Mouse (Mus musculus): ENCODE measurements at regions not wholly inside any gene's neighbourhood (a gene's known extent, or its start where the extent isn't known, plus 50 kb on each side); places are given as distances from the start of the nearest gene placed in this dataset.
A peak's percentile ranks its signal among the peaks of the same experiment; 100 is the strongest.

DNA sequence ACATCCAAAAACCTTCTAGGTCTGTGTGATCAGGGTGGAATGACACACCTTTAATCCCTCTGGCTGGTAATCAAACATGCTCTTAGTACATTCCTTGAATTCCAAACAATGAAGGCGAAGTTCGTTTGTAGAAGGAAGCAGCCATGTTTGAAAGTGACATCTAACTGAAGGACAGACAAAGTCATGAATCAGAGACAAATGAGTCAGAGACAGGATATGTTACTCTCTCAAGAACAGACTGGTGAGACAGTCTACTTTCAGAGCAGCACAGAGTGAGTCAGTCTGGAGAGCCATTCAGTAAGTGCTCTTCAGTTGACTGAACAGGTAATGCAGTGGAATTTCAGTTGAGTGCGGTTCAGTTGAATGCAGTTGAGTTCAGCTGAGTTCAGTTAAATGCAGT, 150.4 kb downstream of the Cpe start:
- H3K4me3 ChIP-seq (ENCODE audit: low read depth, low read length) = no peak overlapping the region
- TF ChIP-seq CTCF (IDR thresholded peaks at IDR 0.05; ENCODE audit: low read depth) = no peak
- no peaks in the 10 kb centered on the region for H3K9me3 ChIP-seq (ENCODE audit: control insufficient read depth)
- no peak overlapping the region for H3K4me2 ChIP-seq (replicated peaks; ENCODE audit: low read depth)
- H3K4me1 ChIP-seq (replicated peaks; ENCODE audit: control insufficient read depth, insufficient read depth, low read length) = no peaks in the 10 kb centered on the region
- no peaks in the 10 kb centered on the region for H3K27me3 ChIP-seq (replicated peaks; ENCODE audit: control insufficient read depth, insufficient read depth, low read length)
- 59% methylated on average over 3 of the region's 3 CpGs for WGBS
- no peak overlapping the region for H3K9ac ChIP-seq (ENCODE audit: low read depth, low read length)
- ATAC-seq = no peak
- H3K27ac ChIP-seq (ENCODE audit: low read depth, low read length) = no peak overlapping the region
- H3K36me3 ChIP-seq (ENCODE audit: control insufficient read depth, insufficient read depth) = no peaks in the 10 kb centered on the region

DNA sequence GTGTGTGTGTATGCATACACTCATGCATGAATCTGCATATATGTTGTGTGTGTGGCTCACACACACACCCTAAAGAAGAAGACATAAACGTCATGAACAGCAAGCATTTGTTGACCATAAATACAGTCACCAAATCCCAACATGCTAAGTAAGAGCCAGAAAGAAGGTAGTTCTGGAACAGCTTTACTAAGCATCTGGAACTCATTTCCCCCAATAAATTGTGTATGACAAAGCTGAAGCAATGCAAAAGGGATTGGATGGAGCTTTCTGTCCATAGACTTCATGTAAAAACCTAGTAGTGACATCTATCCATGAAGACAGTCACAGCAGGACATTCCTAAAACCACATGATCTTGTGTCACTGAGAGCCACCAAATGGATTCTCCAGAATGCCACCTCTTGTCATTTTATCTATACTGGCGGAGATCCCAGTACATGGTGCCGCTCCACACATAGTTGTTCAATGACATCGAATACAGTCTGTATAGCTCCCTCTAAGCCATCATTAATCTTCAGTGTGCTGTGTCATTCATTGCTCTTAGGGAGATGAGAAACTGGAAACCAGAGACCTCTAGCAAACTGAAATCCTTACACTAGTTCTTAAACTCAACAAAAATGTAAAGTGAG, 152.9 kb downstream of the Cpe start:
- no peak for TF ChIP-seq CTCF (IDR thresholded peaks at IDR 0.05; ENCODE audit: low read depth)
- Histone ChIP-seq H3K4me2 (replicated peaks; ENCODE audit: low read depth) (no peak overlapping the region), H3K27me3 (replicated peaks; ENCODE audit: control insufficient read depth, insufficient read depth, low read length) (no peaks in the 10 kb centered on the region), H3K27ac (ENCODE audit: low read depth, low read length) (no peak overlapping the region), H3K4me1 (replicated peaks; ENCODE audit: control insufficient read depth, insufficient read depth, low read length) (no peaks in the 10 kb centered on the region), H3K9ac (ENCODE audit: low read depth, low read length) (no peak overlapping the region), H3K9me3 (ENCODE audit: control insufficient read depth) (no peaks in the 10 kb centered on the region), H3K4me3 (ENCODE audit: low read depth, low read length) (no peak overlapping the region), H3K36me3 (ENCODE audit: control insufficient read depth, insufficient read depth) (no peaks in the 10 kb centered on the region)
- 88% methylated on average over 4 of the region's 4 CpGs for WGBS
- no peak for ATAC-seq

DNA sequence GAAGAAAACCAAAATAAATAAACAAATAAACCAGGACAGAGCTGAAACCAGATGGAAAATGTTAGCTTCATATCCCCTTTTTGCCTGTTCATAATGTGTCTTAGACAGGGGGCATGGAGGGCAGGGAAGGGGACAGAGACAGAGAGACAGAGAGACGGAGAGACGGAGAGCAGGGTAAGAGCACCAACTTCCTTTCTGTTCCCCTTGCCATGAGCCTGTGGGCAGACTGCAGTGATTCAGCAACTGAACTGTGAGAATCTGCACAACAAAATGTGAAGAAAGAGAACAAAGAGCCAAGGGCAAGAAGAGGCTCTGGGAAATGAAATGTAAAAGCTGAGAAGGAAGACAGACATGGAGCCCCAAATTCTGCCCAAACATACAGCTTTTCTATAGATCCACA, 161.1 kb downstream of the Cpe start:
- Histone ChIP-seq H3K4me1 (replicated peaks; ENCODE audit: control insufficient read depth, insufficient read depth, low read length) (no peaks in the 10 kb centered on the region), H3K9me3 (ENCODE audit: control insufficient read depth) (no peaks in the 10 kb centered on the region), H3K4me2 (replicated peaks; ENCODE audit: low read depth) (no peak overlapping the region), H3K27me3 (replicated peaks; ENCODE audit: control insufficient read depth, insufficient read depth, low read length) (no peaks in the 10 kb centered on the region), H3K9ac (ENCODE audit: low read depth, low read length) (no peak overlapping the region), H3K36me3 (ENCODE audit: control insufficient read depth, insufficient read depth) (no peaks in the 10 kb centered on the region), H3K27ac (ENCODE audit: low read depth, low read length) (no peak overlapping the region), H3K4me3 (ENCODE audit: low read depth, low read length) (no peak overlapping the region)
- ATAC-seq = no peak
- TF ChIP-seq CTCF (IDR thresholded peaks at IDR 0.05; ENCODE audit: low read depth) = no peak
- 81% methylated on average over 2 of the region's 2 CpGs for WGBS

DNA sequence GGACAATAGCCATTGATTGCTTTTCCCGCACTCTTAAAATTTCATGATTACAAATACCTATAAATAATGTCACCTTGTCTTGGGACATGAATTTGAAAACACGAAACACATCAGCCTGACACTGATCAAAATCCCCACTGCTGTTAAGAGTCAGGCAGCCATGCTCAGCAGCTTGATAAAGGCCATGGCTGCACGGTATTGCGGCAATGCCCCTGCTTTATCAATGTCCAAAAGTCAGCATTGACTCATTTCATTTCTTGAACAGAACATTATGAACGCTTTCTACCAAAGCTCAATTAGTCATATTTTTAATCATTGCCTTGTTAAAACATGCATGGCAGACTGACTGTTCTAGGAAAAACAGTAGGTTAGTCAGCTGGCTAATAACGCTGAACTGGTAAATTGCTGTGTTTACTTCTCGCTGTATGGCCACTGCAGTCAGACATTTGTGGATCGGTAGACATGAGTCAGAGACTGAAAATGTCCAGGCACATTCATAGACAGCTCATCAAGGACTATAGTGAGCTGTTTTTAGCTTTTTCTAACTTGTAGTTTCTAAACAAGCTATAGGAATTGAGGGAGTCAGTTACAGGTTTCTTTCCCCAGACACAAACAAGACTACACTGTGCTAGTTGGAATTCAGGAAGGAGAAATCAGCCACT, 170.3 kb downstream of the Cpe start:
- H3K4me3 ChIP-seq (ENCODE audit: low read depth, low read length) = no peak overlapping the region
- no peaks in the 10 kb centered on the region for H3K36me3 ChIP-seq (ENCODE audit: control insufficient read depth, insufficient read depth)
- no peaks in the 10 kb centered on the region for H3K9me3 ChIP-seq (ENCODE audit: control insufficient read depth)
- no peak overlapping the region for H3K4me2 ChIP-seq (replicated peaks; ENCODE audit: low read depth)
- no peaks in the 10 kb centered on the region for H3K27me3 ChIP-seq (replicated peaks; ENCODE audit: control insufficient read depth, insufficient read depth, low read length)
- no peak overlapping the region for H3K9ac ChIP-seq (ENCODE audit: low read depth, low read length)
- H3K4me1 ChIP-seq (replicated peaks; ENCODE audit: control insufficient read depth, insufficient read depth, low read length) = no peaks in the 10 kb centered on the region
- WGBS = 56% methylated on average over 8 of the region's 8 CpGs
- ATAC-seq = peak; percentile 94
- H3K27ac ChIP-seq (ENCODE audit: low read depth, low read length) = no peak overlapping the region
- no peak for TF ChIP-seq CTCF (IDR thresholded peaks at IDR 0.05; ENCODE audit: low read depth)

DNA sequence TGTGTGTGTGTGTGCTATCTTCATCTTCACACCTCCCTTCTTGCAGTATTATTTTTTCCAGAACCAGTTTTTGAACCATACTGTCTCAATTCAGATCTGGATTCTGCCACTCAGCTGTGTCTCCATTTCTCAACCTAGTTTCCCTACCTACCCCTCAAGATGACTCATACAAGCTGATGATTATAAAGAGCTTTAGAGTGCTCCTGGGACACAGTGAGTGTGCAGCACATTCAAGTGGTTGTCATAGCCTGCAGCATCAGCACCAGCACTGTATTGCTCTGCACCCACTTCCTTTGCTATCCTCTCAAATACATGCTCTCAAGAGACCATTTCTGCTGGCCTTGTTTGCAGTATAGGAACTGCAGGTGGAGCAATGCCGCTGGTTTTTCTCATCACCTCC, 173.2 kb downstream of the Cpe start:
- TF ChIP-seq CTCF (IDR thresholded peaks at IDR 0.05; ENCODE audit: low read depth) = no peak

DNA sequence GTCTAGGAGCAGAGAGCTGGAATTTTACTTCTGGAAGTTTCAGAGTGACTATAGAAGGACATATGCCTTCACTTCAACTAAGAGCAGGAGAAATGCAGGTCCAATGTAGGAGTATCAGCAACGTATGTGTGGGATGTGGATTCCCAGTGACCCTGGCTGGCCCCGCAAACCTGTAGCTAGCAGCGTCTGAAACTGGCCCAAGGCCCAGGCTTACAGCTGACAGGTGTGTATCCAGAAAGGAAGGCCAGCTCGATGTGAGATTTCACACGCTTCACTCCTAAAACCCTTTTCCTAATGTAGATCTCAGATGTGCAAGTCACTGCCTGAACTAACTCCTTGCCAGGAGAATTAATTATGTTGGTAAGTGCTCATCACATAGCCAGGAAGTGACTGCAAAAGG, 176.9 kb downstream of the Cpe start:
- no peaks in the 10 kb centered on the region for H3K36me3 ChIP-seq (ENCODE audit: control insufficient read depth, insufficient read depth)
- no peak for TF ChIP-seq CTCF (IDR thresholded peaks at IDR 0.05; ENCODE audit: low read depth)
- no peak overlapping the region for H3K4me3 ChIP-seq (ENCODE audit: low read depth, low read length)
- H3K4me2 ChIP-seq (replicated peaks; ENCODE audit: low read depth) = no peak overlapping the region
- WGBS = 74% methylated on average over 5 of the region's 5 CpGs
- no peak overlapping the region for H3K9ac ChIP-seq (ENCODE audit: low read depth, low read length)
- no peak for ATAC-seq
- no peak overlapping the region for H3K27ac ChIP-seq (ENCODE audit: low read depth, low read length)
- H3K27me3 ChIP-seq (replicated peaks; ENCODE audit: control insufficient read depth, insufficient read depth, low read length) = no peaks in the 10 kb centered on the region
- H3K9me3 ChIP-seq (ENCODE audit: control insufficient read depth) = peaks cover 4% of the 10 kb centered on the region; the same call in 1 of the 2 replicates
- no peaks in the 10 kb centered on the region for H3K4me1 ChIP-seq (replicated peaks; ENCODE audit: control insufficient read depth, insufficient read depth, low read length)

More for the DNA sequence above, 173.2 kb downstream of the Cpe start:
- H3K9ac ChIP-seq (ENCODE audit: low read depth, low read length) = no peak overlapping the region
- no peak overlapping the region for H3K27ac ChIP-seq (ENCODE audit: low read depth, low read length)
- ATAC-seq = no peak
- no peak overlapping the region for H3K4me3 ChIP-seq (ENCODE audit: low read depth, low read length)
- H3K4me2 ChIP-seq (replicated peaks; ENCODE audit: low read depth) = no peak overlapping the region
- H3K4me1 ChIP-seq (replicated peaks; ENCODE audit: control insufficient read depth, insufficient read depth, low read length) = no peaks in the 10 kb centered on the region
- H3K27me3 ChIP-seq (replicated peaks; ENCODE audit: control insufficient read depth, insufficient read depth, low read length) = no peaks in the 10 kb centered on the region
- no peaks in the 10 kb centered on the region for H3K9me3 ChIP-seq (ENCODE audit: control insufficient read depth)
- H3K36me3 ChIP-seq (ENCODE audit: control insufficient read depth, insufficient read depth) = no peaks in the 10 kb centered on the region
- 66% methylated on average over 1 of the region's 1 CpGs for WGBS

Data from intestine, postnatal 0 days (tissue).